Mouse (Mus musculus) liver, embryonic 14.5 days (tissue): ENCODE data around the gene Olfr1192-ps1.

Experiments used
- CTCF ChIP-seq: IDR thresholded peaks from 2 replicates; pipeline ENCODE4 v1.5.1; 2016; ENCODE audit warnings: antibody characterized with exemption, low read depth, control low read depth
- EP300 ChIP-seq: IDR thresholded peaks from 2 replicates; pipeline ENCODE4 v1.6.1; 2016; ENCODE audit warnings: antibody characterized with exemption, low read depth

GRCm38 (mm10) chr2:88704497-88704896, 56.2 kb downstream of the Olfr1192-ps1 start, which contains the start of gene Olfr1196:
- TF ChIP-seq EP300 (no peak), CTCF (no peak)
